Mouse (Mus musculus) midbrain, embryonic 16.5 days (tissue): ENCODE data around the gene Nsa2. TPM values are rescaled to one million over a fixed set of nuclear protein-coding genes. Genes with fewer than 3 reads are reported as not detected.
"Not testable (repeated sequence)": the region's sequence is repeated elsewhere in the genome, so short reads cannot be mapped to it uniquely, and the experiment has no call there.

ENCODE experiments used
- ATAC-seq: fragments of 200-750 bp; cut with Nextera tagmentation; 2 replicates; pipeline ENCODE4 v1.8.0; 2017; ENCODE audit warnings: moderate TSS enrichment
- H3K27ac ChIP-seq: fragments of 300-500 bp; sonication (generic); 2 replicates; pipeline ENCODE4 v1.5.1; 2014; ENCODE audit warnings: mild to moderate bottlenecking, low read length, mixed read lengths
- H3K27me3 ChIP-seq: fragments of 300-500 bp; sonication (generic); 2 replicates; pipeline ENCODE4 v1.6.1; 2014; ENCODE audit warnings: low read depth, low read length, mixed read lengths; ENCODE audit not compliant: control insufficient read depth, insufficient read depth
- H3K36me3 ChIP-seq: fragments of 300-500 bp; sonication (generic); 2 replicates; pipeline ENCODE4 v1.6.1; 2014; ENCODE audit warnings: mild to moderate bottlenecking, low read length, moderate library complexity, mixed read lengths; ENCODE audit not compliant: control insufficient read depth, insufficient read depth
- H3K4me1 ChIP-seq: fragments of 300-500 bp; sonication (generic); 2 replicates; pipeline ENCODE4 v1.6.1; 2014; ENCODE audit warnings: mild to moderate bottlenecking, low read length, mixed read lengths; ENCODE audit not compliant: control insufficient read depth, insufficient read depth
- H3K4me2 ChIP-seq: fragments of 300-500 bp; sonication (generic); 2 replicates; pipeline ENCODE4 v1.6.1; 2014; ENCODE audit warnings: mild to moderate bottlenecking, low read length, mixed read lengths
- H3K4me3 ChIP-seq: fragments of 300-500 bp; sonication (generic); 2 replicates; pipeline ENCODE4 v1.5.1; 2014; ENCODE audit warnings: low read depth, mild to moderate bottlenecking, low read length, moderate library complexity, mixed read lengths
- H3K9ac ChIP-seq: fragments of 300-500 bp; sonication (generic); 2 replicates; pipeline ENCODE4 v1.6.1; 2014; ENCODE audit warnings: low read depth, low read length, mixed read lengths
- H3K9me3 ChIP-seq: fragments of 300-500 bp; sonication (generic); replicated peaks from 2 replicates; pipeline ENCODE4 v1.6.1; 2014; ENCODE audit warnings: mild to moderate bottlenecking, low read length, mixed read lengths; ENCODE audit not compliant: control insufficient read depth, poor library complexity, severe bottlenecking
- WGBS: fragments of 180-500 bp; shearing (Covaris S2); extraction: QIAGEN DNeasy Blood & Tissue Kit; methylation state at CpG from one replicate; pipeline ENCODE4 v1.1.7; 2014; 5-methylcytosine and 5-hydroxymethylcytosine counted together
- polyA plus RNA-seq: library from polyadenylated mRNA; unstranded; fragments of >200 nt; fragmentation: Nextera tagmentation; extraction: Ambion mirVana; gene quantifications from 2 replicates; pipeline ENCODE4 v1.2.1, GENCODE M21; 2015

Gene Nsa2
- polyA plus RNA-seq, 1 experiment from 2014 or later: 30.3 TPM

GRCm38 (mm10) chr13:97175520-97176264 lies 38.0 kb upstream of the Nsa2 start:
- no peak overlapping the region for H3K27ac ChIP-seq
- no peak overlapping the region for H3K4me2 ChIP-seq
- H3K9me3 ChIP-seq: no peaks in the 10 kb centered on the region
- H3K9ac ChIP-seq: no peak overlapping the region
- no peaks in the 10 kb centered on the region for H3K4me1 ChIP-seq
- no peak for ATAC-seq
- 86% methylated on average over 10 of the region's 10 CpGs for WGBS
- H3K27me3 ChIP-seq: no peaks in the 10 kb centered on the region
- H3K36me3 ChIP-seq: peaks cover 16% of the 10 kb centered on the region
- no peak overlapping the region for H3K4me3 ChIP-seq

DNA sequence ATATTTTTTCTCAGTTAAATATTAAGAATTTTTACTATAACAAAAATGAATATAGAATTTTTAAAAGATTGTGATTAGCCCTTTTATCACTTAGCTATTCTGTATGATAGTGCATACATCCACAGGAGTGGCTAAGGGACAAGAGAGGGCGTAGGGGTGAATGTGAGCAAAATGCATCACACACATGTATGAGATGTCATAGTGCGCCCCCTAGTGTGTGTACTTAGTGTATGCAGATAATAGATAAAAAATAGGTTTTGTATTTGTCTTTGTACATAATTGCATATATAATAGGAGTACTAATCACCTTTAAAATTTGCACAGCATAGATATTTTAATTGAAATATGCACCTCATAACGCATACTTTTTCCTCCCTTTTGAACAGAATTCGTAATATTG lies 8.1 kb upstream of the Nsa2 start:
- H3K27me3 ChIP-seq: no peaks in the 10 kb centered on the region
- H3K9ac ChIP-seq: no peak overlapping the region
- H3K27ac ChIP-seq: no peak overlapping the region
- no peak for ATAC-seq
- no peaks in the 10 kb centered on the region for H3K9me3 ChIP-seq
- no peaks in the 10 kb centered on the region for H3K4me1 ChIP-seq
- H3K36me3 ChIP-seq: peaks cover 36% of the 10 kb centered on the region
- H3K4me3 ChIP-seq: no peak overlapping the region
- no peak overlapping the region for H3K4me2 ChIP-seq
- WGBS: 60% methylated on average over 4 of the region's 4 CpGs

- H3K9me3 ChIP-seq: no peaks in the 10 kb centered on the region
- no peak overlapping the region for H3K4me3 ChIP-seq
- ATAC-seq: no peak
- H3K9ac ChIP-seq: no peak overlapping the region
- 89% methylated on average over 7 of the region's 7 CpGs for WGBS
- no peak overlapping the region for H3K4me2 ChIP-seq
- peaks cover 16% of the 10 kb centered on the region for H3K36me3 ChIP-seq
- no peaks in the 10 kb centered on the region for H3K27me3 ChIP-seq
- H3K4me1 ChIP-seq: peaks cover 6% of the 10 kb centered on the region
- H3K27ac ChIP-seq: no peak overlapping the region
Observed at GRCm38 (mm10) chr13:97142321-97142720, 4.6 kb upstream of the Nsa2 start.

- not testable (repeated sequence) for H3K27me3 ChIP-seq, H3K9me3 ChIP-seq, H3K36me3 ChIP-seq
- Histone ChIP-seq H3K27ac (peak overlapping the region; percentile 89), H3K9ac (peak overlapping the region; percentile 89), H3K4me3 (peak overlapping the region; percentile 72), H3K4me2 (peak overlapping the region; percentile 58), H3K4me1 (peaks cover 12% of the 10 kb centered on the region)
- WGBS: 34% methylated on average over 8 of the region's 8 CpGs
- ATAC-seq: peak; percentile 63; the same call in 1 of the 2 replicates
Observed at GRCm38 (mm10) chr13:97138404-97138931, 731 bp upstream of the Nsa2 start.

DNA sequence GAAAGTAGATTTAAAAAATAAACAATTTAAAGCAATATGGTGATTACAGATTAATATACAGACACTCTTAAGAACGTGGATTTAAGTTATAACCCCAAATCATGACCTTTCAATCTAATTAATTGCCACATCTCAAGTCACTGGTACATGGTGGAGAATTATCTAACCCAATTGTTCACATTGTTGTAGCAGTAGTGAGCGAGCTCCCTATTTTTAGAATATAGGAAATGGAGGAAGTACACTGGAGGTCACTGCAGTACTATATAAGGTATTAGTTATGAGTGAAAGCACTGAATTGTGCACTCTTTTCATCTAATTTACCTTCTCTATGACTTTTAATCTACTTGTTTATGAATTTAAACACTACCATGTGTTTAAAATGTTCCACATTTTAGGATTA lies 7.3 kb downstream of the Nsa2 start:
- H3K4me3 ChIP-seq, H3K4me1 ChIP-seq, H3K4me2 ChIP-seq, H3K9me3 ChIP-seq, ATAC-seq, H3K27me3 ChIP-seq, H3K9ac ChIP-seq, H3K27ac ChIP-seq: not testable (repeated sequence)
- H3K36me3 ChIP-seq: peaks cover 17% of the 10 kb centered on the region; the same call in 1 of the 2 replicates
- no CpG with 5 or more reads among the region's 2 CpGs for WGBS

DNA sequence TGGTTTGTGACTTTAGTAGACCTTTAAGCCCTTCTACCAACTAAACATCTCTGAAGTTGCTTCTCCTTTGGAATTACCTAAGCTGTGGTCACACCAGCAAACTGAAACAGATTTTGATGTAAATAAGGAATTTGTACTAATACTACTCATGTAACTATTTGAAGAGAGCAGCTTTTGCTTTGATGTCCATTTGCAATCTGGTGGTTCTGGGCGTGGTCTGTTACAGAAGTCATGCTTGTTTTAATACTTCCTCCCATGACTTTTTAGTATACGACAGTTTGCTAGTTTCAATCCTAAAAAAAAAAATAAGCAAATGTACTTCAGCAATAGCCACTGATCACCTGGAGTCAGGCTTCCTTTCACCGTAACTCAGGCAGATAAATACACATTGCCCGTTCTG lies 8.1 kb downstream of the Nsa2 start:
- not testable (repeated sequence) for H3K4me2 ChIP-seq, H3K9me3 ChIP-seq, H3K9ac ChIP-seq, H3K4me3 ChIP-seq, ATAC-seq, H3K27me3 ChIP-seq, H3K4me1 ChIP-seq, H3K27ac ChIP-seq
- H3K36me3 ChIP-seq: peaks cover 17% of the 10 kb centered on the region; the same call in 1 of the 2 replicates
- WGBS: 88% methylated on average over 2 of the region's 4 CpGs

GRCm38 (mm10) chr13:97121341-97121740 lies 16.4 kb downstream of the Nsa2 start:
- Histone ChIP-seq H3K4me2 (no peak overlapping the region), H3K4me3 (no peak overlapping the region), H3K36me3 (peaks cover 27% of the 10 kb centered on the region), H3K27me3 (no peaks in the 10 kb centered on the region), H3K9ac (no peak overlapping the region), H3K27ac (no peak overlapping the region), H3K4me1 (no peaks in the 10 kb centered on the region), H3K9me3 (no peaks in the 10 kb centered on the region)
- 80% methylated on average over 3 of the region's 3 CpGs for WGBS
- no peak for ATAC-seq

DNA sequence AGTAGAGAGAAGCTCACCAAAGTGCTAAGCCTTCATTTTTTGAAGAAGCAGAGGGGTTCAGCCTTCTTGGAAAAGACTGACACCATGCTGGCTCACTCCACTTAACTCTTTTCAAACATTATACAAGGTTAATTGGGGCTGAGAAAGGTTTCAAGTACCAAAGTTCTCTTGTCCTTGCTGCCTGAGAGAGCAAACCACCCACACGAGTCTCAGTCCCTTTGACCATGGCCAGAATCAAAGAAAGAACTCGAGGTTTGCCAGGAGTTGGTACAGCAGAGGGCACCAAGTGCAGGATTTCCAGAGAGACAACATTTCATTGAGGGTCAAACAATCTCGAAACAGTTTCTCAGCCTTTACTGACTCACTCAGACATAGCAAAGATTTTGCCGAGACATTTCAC lies 28.7 kb downstream of the Nsa2 start:
- Histone ChIP-seq H3K27me3 (no peaks in the 10 kb centered on the region), H3K36me3 (peaks cover 9% of the 10 kb centered on the region), H3K4me3 (no peak overlapping the region), H3K9me3 (no peaks in the 10 kb centered on the region), H3K4me2 (no peak overlapping the region), H3K4me1 (no peaks in the 10 kb centered on the region), H3K9ac (no peak overlapping the region), H3K27ac (no peak overlapping the region)
- ATAC-seq: no peak
- WGBS: 85% methylated on average over 4 of the region's 4 CpGs

GRCm38 (mm10) chr13:97107721-97108120 lies 30.0 kb downstream of the Nsa2 start:
- not testable (repeated sequence) for H3K9me3 ChIP-seq, H3K9ac ChIP-seq

More at GRCm38 (mm10) chr13:97107721-97108120, 30.0 kb downstream of the Nsa2 start:
- H3K4me3 ChIP-seq, H3K4me1 ChIP-seq, H3K27ac ChIP-seq, H3K27me3 ChIP-seq, ATAC-seq, H3K36me3 ChIP-seq, H3K4me2 ChIP-seq: not testable (repeated sequence)
- WGBS: 95% methylated on average over 4 of the region's 4 CpGs
